Mouse (Mus musculus) kidney, postnatal 0 days (tissue): ENCODE data around the gene Oas1a. TPM values are rescaled to one million over a fixed set of nuclear protein-coding genes. Genes with fewer than 3 reads are reported as not detected.
A peak's percentile ranks its signal among the peaks of the same experiment; 100 is the strongest.
"Not testable (repeated sequence)": the region's sequence is repeated elsewhere in the genome, so short reads cannot be mapped to it uniquely, and the experiment has no call there.

Experiments
- ATAC-seq: fragments of 200-750 bp; cut with Nextera tagmentation; replicated peaks from 2 replicates; pipeline ENCODE4 v1.8.0; 2017; ENCODE audit warnings: low read depth, moderate number of reproducible peaks, moderate TSS enrichment, moderate library complexity; ENCODE audit not compliant: low FRiP score
- DNase-seq: peaks from one replicate; pipeline ENCODE4 v3.0.0-alpha.2; 2016; ENCODE audit warnings: low spot score
- H3K27ac ChIP-seq: fragments of 300-500 bp; sonication (generic); 2 replicates; pipeline ENCODE4 v1.5.1; 2014; ENCODE audit warnings: mild to moderate bottlenecking
- H3K27me3 ChIP-seq: fragments of 300-500 bp; sonication (generic); 2 replicates; pipeline ENCODE4 v1.6.1; 2014; ENCODE audit warnings: low read length, mixed read lengths; ENCODE audit not compliant: insufficient read depth
- H3K36me3 ChIP-seq: fragments of 300-500 bp; sonication (generic); 2 replicates; pipeline ENCODE4 v1.6.1; 2014; ENCODE audit warnings: low read length, mixed read lengths; ENCODE audit not compliant: insufficient read depth
- H3K4me1 ChIP-seq: fragments of 300-500 bp; sonication (generic); replicated peaks from 2 replicates; pipeline ENCODE4 v1.6.1; 2014; ENCODE audit warnings: antibody characterized with exemption, low read length, mixed read lengths; ENCODE audit not compliant: insufficient read depth
- H3K4me2 ChIP-seq: fragments of 300-500 bp; sonication (generic); 2 replicates; pipeline ENCODE4 v1.6.1; 2014; ENCODE audit warnings: mild to moderate bottlenecking, low read length, moderate library complexity, mixed read lengths
- H3K4me3 ChIP-seq: fragments of 300-500 bp; sonication (generic); replicated peaks from 2 replicates; pipeline ENCODE4 v1.5.1; 2014; ENCODE audit warnings: low read depth, low read length
- H3K9ac ChIP-seq: fragments of 300-500 bp; sonication (generic); 2 replicates; pipeline ENCODE4 v1.6.1; 2014; ENCODE audit warnings: low read depth, low read length
- H3K9me3 ChIP-seq: fragments of 300-500 bp; sonication (generic); replicated peaks from 2 replicates; pipeline ENCODE4 v1.6.1; 2016; ENCODE audit warnings: low read length, inconsistent platforms, mixed read lengths
- CTCF ChIP-seq: IDR thresholded peaks from 2 replicates; pipeline ENCODE4 v1.5.1; 2016; ENCODE audit warnings: antibody characterized with exemption, low read depth, mild to moderate bottlenecking, moderate library complexity
- WGBS: fragments of 180-500 bp; shearing (Covaris S2); extraction: QIAGEN DNeasy Blood & Tissue Kit; methylation state at CpG from one replicate; pipeline ENCODE4 v1.1.7; 2014; 5-methylcytosine and 5-hydroxymethylcytosine counted together
- polyA plus RNA-seq: library from polyadenylated mRNA; unstranded; fragments of >200 nt; fragmentation: Nextera tagmentation; extraction: Ambion mirVana; gene quantifications from 2 replicates; pipeline ENCODE4 v1.2.1, GENCODE M21; 2015

Oas1a gene
- polyA plus RNA-seq = 5.4 and 7.9 TPM in 2 replicates

GRCm38 (mm10) chr5:120906791-120907733, at the start of gene Oas1a:
Gene Oas1a, minus strand, starts transcription at chr5:120907521.
- H3K4me1 ChIP-seq, H3K36me3 ChIP-seq, H3K27ac ChIP-seq, H3K9ac ChIP-seq, H3K27me3 ChIP-seq, H3K9me3 ChIP-seq, ATAC-seq: not testable (repeated sequence)
- peak; percentile 34 for DNase-seq
- peak within 1 kb of the TSS; percentile 27; the same call in 1 of the 2 replicates for H3K4me2 ChIP-seq
- WGBS = 29% methylated on average over 9 of the region's 12 CpGs
- peak within 1 kb of the TSS; percentile 16; the same call in 1 of the 2 replicates for H3K4me3 ChIP-seq

GRCm38 (mm10) chr5:120953974-120954373, 46.7 kb upstream of the Oas1a start:
- DNase-seq (peak; percentile 10), ATAC-seq (no peak)
- H3K9ac ChIP-seq = no peak overlapping the region
- no peak overlapping the region for H3K4me2 ChIP-seq
- H3K4me1 ChIP-seq = no peaks in the 10 kb centered on the region
- H3K27me3 ChIP-seq = no peaks in the 10 kb centered on the region
- H3K4me3 ChIP-seq = no peak overlapping the region
- no peaks in the 10 kb centered on the region for H3K9me3 ChIP-seq
- peak; percentile 80 for TF ChIP-seq CTCF
- no peak overlapping the region for H3K27ac ChIP-seq
- 23% methylated on average over 5 of the region's 5 CpGs for WGBS
- no peaks in the 10 kb centered on the region for H3K36me3 ChIP-seq

- no peak overlapping the region for H3K9ac ChIP-seq
- WGBS = 69% methylated on average over 10 of the region's 10 CpGs
- no peak for ATAC-seq
- H3K4me2 ChIP-seq = no peak overlapping the region
- H3K27ac ChIP-seq = no peak overlapping the region
- no peaks in the 10 kb centered on the region for H3K4me1 ChIP-seq
- TF ChIP-seq CTCF = no peak
- H3K27me3 ChIP-seq = no peaks in the 10 kb centered on the region
- no peak for DNase-seq
- H3K4me3 ChIP-seq = no peak overlapping the region
- H3K36me3 ChIP-seq = no peaks in the 10 kb centered on the region
- H3K9me3 ChIP-seq = no peaks in the 10 kb centered on the region
These were observed 45.0 kb upstream of the Oas1a start for GRCm38 (mm10) chr5:120952242-120952770.

- Histone ChIP-seq H3K27ac (no peak overlapping the region), H3K4me2 (no peak overlapping the region), H3K9me3 (no peaks in the 10 kb centered on the region), H3K4me1 (no peaks in the 10 kb centered on the region), H3K4me3 (no peak overlapping the region), H3K9ac (no peak overlapping the region), H3K27me3 (no peaks in the 10 kb centered on the region), H3K36me3 (no peaks in the 10 kb centered on the region)
- no peak for DNase-seq
- no peak for ATAC-seq
- no peak for TF ChIP-seq CTCF
- 67% methylated on average over 10 of the region's 10 CpGs for WGBS
These were observed 34.8 kb upstream of the Oas1a start for GRCm38 (mm10) chr5:120942076-120942475.

- no peaks in the 10 kb centered on the region for H3K27me3 ChIP-seq
- no peaks in the 10 kb centered on the region for H3K36me3 ChIP-seq
- TF ChIP-seq CTCF = no peak
- no peaks in the 10 kb centered on the region for H3K9me3 ChIP-seq
- no peak overlapping the region for H3K9ac ChIP-seq
- H3K4me2 ChIP-seq = no peak overlapping the region
- no peaks in the 10 kb centered on the region for H3K4me1 ChIP-seq
- H3K27ac ChIP-seq = no peak overlapping the region
- ATAC-seq (no peak), DNase-seq (peak; percentile 4)
- H3K4me3 ChIP-seq = no peak overlapping the region
- 43% methylated on average over 8 of the region's 8 CpGs for WGBS
These were observed 31.3 kb upstream of the Oas1a start for GRCm38 (mm10) chr5:120938586-120938985.

GRCm38 (mm10) chr5:120937841-120938240, 30.5 kb upstream of the Oas1a start:
- no peak overlapping the region for H3K4me3 ChIP-seq
- no peak for DNase-seq
- ATAC-seq = peak; percentile 72; the same call in 1 of the 2 replicates
- H3K9me3 ChIP-seq = no peaks in the 10 kb centered on the region
- no peaks in the 10 kb centered on the region for H3K4me1 ChIP-seq
- no peaks in the 10 kb centered on the region for H3K36me3 ChIP-seq
- WGBS = 63% methylated on average over 4 of the region's 4 CpGs
- no peak overlapping the region for H3K27ac ChIP-seq
- H3K9ac ChIP-seq = no peak overlapping the region
- no peak for TF ChIP-seq CTCF
- no peak overlapping the region for H3K4me2 ChIP-seq
- H3K27me3 ChIP-seq = no peaks in the 10 kb centered on the region
